Mouse (Mus musculus) heart, adult 9 months (tissue): Measurements from ENCODE around the gene Trim58.

Source experiments
- DNase-seq, 2 experiments: peaks; one replicate each; pipeline ENCODE4 v3.0.0; 2022; ENCODE audit warnings: low spot score in 2 of 2

Trim58 gene

DNA sequence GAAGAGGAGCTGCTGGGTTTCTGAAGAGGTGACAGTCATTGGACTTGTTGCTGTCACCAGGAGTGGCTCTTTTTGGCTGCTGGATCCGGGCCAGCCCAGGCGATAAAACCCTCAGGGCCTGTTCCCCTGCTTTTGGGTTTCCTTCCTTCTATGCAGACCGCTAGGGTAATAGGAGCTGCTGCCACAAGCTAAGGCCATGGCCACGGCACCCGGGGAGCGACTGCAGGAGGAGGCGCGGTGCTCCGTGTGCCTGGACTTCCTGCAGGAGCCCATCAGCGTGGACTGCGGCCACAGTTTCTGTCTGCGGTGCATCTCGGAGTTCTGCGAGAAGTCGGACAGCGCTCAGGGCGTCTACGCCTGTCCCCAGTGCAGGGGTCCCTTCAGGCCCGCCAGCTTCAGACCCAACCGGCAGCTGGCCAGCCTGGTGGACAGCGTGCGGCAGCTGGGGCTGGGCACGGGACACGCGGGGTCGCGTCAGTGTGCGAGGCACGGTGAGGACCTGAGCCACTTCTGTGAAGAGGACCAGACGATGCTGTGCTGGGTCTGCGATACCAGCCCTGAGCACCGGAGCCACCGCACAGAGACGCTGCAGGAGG lies at the start of gene Trim58:
Trim58 (plus strand) TSS at position 194 of the 596 bp plus-strand sequence.
- no peak for DNase-seq

DNA sequence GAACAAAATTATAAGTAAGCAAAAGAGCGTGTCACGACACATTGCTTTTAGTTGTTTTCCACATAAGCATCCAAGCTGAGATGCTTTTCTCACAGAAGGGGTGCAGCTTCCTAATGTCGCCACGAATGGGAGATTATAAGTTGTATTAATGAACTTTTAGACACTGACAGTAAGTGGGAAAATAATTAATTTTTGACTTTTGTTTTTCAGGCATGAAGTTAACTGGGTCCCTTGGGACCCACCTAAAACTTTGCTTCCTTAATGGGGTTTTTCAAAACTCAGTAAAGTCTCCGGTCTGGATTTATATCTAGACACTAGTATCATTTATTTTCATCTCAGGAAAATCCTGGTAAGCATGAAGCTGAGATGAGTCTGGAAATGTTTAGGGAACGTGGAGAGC lies 45.5 kb upstream of the Trim58 start, which contains the start of gene Olfr324:
Olfr324 (plus strand) TSS at position 301 of the 400 bp plus-strand sequence.
- no peak for DNase-seq

DNA sequence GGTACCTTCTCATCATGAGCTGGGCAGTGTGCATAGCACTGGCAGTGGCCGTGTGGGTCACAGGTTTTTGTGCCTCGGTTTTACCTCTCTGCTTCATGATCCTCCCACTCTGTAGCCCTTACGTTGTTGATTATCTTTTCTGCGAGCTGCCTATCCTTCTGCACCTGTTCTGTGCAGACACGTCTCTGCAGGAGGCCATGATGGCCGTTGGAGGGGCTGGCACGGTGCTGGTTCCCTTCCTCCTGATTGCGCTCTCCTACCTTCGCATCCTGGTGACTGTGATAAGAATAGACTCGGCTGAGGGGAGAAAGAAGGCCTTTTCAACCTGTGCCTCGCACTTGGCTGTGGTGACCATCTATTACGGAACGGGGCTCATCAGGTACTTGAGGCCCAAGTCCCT lies 42.4 kb upstream of the Trim58 start:
- no peak for DNase-seq

DNA sequence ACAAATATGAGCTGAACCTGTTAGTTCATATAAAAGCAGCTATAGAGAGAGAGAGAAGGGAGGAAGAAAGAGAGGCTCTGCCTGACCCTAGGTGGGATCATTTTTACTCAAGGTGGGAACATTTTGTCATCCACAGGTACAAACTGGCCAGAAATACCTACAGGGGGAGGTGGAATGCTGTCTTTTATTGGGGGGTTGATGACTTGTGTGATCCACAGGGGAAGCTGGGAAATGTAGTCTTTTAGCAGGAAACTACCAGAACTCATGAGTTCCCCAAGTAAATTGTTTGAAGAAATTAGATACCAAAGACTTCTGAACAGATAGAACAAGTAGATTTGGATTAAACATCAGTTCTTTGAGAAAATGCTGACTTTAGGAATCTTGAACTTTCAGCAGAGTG lies 38.2 kb upstream of the Trim58 start:
- DNase-seq, result no peak

DNA sequence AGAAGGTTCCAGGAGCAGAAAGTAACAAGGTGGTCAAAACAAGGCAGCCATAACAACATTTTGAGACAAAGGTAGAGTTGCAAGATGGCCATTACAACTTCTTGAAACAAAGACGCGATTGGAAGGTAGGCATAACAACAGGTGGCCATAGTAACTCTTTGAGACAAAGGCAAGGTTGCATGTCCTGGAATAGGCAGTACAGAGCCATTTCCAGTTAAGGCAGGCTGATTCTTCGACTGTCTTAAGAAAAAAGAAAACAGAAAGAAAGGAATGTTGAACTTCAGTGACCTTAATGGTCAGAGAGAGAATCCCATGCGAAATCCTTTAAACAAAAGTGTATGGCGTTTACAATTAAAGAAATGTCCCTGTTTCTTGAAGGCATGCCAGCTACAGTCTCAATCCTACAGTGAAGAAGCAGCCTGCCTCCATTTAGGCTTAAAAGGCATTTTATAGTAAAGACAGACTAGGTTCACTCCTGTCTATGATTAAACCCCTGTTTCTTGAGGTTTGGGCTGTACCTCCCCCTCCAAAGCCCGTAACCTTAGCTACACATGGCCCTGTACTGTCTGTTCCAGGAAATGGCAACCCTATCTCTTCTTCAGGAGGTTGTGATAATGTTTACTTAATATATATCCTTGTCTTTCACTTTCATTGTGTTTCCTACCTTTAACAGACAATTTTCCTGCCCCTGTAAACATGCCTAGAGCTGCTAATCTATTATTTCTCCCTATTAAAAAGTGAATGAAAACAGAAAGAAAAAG lies 37.3 kb upstream of the Trim58 start:
- DNase-seq, result no peak

DNA sequence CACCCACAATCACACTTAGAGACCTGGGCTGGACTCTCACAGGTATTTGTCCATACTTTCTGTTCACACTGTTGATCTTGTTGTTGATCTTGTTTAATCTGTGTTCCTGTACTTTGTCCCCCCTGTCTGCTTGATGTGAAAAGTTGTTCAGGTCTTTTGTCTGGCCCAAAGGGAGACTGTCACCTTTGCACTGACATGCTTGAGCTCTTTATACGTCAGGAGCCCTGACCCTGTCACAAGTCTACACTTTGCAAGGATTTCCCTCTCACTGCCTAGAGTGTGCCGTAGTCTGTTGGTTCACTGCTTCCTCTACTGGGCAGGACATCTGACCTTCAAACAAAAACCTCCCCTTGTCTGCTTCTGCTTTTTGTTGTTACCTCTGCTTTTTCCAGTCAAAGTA lies 35.6 kb upstream of the Trim58 start:
- no peak for DNase-seq

DNA sequence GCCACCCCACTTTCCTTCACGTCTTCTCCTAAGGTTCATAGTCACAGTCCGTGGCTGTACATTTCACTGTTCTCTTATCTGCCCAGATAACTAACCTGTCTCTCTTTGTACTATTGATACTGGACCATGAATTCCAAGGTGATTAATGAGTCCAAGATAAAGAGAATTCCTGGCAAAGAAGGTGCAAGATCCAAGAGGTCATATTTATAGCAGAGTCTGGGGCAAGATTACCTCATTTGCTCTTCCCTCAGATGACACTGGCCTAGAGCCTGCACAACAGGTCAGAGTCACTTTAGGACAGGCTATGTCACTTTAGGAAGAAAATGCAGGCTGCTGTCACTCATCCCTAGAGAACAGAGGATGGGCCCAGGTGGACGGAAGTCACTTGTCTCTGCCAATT lies 35.0 kb upstream of the Trim58 start:
- DNase-seq, result peak; percentile 6 to 27

DNA sequence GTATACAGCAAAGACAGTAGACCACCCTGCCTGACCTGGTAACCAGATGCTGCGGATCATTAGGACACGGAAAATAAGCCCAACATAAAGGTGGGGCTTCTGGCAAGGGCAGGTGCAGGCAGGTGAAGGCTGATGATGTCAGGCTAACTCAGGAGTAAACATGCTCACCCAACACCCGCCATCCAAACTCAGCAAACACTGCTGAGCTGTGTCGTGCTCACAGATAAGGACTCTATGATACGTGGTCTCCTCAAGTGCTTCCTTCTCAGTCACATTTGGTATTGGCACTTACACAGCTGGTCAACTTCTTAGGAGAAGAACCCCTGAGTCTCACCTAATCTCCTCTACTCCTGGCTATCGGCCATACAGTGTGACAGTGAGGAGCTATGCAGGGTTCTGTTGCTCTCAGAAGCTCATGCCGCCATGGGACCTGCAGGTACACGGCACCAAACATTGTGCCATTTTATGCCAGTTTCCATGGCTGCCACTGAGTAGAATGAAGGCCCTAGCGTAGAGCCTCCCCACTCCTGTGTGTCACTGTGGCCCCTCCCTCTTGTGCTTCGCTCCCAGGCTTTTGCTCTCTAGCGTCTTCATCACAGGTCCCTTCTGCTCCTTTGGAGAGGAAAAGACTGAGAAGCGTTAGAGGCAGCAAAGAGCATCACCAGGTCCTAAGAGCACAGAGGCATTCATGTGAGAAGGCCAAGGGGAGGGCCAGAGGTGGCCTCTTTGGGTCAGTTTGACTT lies 33.9 kb upstream of the Trim58 start:
- no peak for DNase-seq

DNA sequence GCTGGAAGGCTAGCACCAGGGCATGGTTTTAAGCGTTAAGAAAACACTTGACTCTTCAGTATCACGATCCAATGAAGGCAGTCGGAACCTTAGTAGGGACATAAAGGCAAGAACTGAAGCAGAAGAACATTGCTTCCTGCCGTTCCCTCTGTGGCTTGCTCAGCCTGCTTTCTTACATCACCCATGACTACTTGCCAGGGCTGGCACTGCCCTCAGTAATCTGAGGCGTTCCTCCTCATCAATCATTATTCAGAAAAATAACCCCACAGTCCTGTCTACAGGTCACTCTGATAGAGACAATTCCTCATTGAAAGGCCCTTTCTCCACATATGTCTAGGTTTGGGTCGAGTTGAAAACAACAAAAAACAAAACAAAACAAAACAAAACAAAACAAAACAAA lies 33.2 kb upstream of the Trim58 start:
- no peak for DNase-seq

DNA sequence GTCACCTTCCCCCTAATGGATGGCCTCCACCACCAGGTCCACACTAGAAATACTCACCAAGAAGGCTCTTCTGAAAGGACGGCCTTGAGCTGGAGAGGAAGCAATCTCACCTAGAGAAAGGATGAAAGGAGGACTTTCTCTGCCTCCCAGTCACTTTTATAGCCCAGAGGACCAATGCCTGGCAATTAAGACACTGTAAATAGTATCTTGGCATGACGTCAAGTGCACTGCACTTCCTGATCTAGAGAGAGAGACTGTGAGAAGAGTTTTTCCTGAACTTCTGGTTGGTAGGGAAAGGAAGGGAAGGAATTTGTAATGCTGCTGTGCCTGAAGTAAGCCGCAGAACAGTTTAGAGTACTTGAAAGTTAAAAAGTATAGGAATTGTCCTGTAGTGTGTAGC lies 26.9 kb upstream of the Trim58 start:
- DNase-seq, result no peak

DNA sequence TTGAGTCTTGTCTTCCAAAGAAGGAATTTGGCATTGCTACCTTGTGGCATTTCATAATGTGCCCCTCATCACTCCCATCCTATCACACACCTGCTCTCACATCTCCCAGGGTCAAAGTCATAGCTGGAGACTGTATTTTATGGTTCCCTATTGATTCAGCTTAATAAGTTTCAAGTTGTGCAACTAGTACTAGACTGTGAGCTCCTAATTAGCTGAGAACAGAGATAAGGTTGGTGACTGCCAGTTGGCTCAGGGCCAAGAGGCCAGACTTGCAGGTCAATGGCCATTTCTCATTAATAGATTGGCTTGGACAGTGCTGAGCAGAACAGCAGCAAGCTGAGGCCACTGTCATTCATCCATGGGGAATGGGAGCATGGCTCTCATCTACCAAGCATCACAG lies 25.7 kb upstream of the Trim58 start:
- no peak for DNase-seq

DNA sequence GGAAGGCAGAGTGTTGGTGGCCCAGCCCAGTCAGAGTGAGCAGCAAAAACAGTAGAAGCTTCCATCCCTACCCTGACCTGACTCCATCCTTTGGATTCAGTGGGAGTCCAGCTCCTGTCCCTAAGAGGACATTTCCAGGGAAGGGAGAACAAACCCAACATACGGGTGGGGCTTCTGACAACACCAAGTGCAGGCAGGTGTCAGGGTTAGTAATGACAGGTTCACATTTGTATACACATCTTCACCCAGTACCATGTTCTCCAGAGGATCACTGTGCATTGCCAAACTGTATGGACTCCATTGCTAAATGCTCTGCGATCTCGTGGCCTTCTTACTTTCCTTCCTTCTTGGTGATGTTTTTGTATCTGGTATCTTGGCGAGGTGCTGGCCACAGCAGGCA lies 24.3 kb upstream of the Trim58 start, which contains the start of gene 2210407C18Rik:
2210407C18Rik (minus strand) TSS at position 101 of the 400 bp plus-strand sequence.
- DNase-seq, result no peak

DNA sequence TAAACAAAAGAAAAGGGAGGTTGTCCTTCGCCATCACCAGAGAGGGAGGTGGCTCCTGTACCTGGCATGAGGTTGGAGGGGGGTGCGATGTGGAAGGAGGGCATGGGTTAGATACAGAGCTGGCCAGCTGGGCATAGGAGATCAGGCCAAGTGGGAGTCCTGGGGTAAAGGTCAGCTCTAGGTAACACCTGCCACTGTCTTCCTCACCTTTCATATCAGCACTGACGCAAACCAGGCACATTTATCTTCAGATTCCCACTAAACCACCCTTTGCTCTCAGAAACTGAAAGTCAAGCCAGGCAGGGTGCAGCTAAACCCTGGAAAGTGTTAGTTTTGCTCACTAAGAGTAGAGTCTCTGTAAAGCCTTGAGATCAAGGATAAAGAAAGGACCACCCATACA lies 21.9 kb upstream of the Trim58 start:
- DNase-seq, result peak in 1 of 2 experiments; percentile 16

DNA sequence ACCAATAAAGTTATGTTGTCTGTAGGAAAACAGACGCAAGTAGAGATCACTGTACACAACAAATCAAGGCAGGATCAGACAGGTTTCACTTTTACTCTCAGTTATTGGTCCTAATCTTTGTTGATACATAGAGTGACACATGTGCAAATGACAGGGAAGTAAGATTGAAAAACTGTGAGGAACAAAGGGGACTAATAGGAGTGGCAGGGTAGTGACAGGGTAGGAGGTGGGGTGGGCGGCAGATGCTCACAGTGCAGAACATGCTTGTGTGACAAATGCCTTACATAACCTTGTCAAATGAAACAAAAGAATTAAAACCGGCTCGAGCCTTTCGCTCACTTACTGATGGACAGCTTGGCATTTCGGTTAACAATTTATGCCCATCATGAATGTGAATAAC lies 21.5 kb upstream of the Trim58 start:
- no peak for DNase-seq

DNA sequence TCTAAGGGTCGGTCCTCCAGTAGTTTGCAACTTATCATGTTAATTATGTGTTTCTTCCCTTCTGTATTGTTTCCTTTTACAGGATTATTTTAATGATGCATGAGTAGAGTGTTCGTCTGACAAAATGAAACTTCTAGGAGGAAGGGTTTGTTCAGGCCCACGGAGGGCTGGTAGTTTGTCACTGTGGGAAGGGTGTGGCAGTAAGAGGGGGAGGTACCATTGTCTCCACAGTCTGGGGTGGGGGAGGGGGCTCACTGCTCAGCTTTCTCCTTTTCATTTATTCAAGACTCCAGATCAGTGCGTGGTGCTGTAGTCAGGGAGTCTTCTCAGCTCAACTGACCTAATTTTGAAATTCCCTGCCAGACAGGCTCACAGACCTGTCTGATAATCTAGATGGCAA lies 14.1 kb upstream of the Trim58 start:
- DNase-seq, result no peak

DNA sequence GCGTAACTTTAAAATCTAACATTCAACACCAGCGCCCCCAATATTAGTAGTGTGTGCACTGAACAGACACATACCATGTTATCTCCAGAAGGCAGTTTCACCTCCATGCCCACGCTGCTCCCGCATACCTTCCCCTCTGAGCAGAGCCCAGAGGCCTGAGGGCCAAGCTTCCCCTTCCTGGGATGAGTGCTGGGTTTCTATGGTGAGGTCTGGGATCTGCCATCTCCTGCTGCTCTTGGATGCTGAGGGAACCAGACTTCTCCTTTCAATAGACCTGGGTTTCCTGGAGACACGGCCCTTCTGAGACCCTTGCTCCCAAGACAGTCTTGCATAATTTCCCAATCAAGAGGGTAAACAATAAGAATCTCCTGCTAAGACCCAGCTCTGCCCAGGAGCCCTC lies 9.9 kb upstream of the Trim58 start, which contains the start of gene Olfr323:
Olfr323 (minus strand) TSS at position 101 of the 400 bp plus-strand sequence.
- DNase-seq, result no peak

DNA sequence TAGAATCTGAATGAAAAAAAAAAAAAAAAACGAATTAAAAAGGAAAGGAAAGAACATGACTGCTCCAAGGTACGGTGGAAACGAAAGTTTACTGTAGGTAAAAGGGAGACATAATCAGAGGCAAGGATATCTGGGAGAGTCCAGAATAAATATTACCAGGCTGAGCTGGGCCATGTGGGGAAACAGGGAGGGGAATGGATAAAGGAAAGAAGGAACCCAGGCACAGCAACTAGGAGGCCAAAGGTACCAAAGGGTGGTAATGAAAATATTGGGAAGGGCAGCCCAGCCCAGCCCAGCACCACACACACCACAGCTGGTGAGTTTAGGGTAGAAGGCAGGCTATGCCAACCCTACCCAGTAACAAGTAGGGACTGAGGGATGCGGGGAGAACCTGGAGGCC lies 5.4 kb upstream of the Trim58 start:
- no peak for DNase-seq

DNA sequence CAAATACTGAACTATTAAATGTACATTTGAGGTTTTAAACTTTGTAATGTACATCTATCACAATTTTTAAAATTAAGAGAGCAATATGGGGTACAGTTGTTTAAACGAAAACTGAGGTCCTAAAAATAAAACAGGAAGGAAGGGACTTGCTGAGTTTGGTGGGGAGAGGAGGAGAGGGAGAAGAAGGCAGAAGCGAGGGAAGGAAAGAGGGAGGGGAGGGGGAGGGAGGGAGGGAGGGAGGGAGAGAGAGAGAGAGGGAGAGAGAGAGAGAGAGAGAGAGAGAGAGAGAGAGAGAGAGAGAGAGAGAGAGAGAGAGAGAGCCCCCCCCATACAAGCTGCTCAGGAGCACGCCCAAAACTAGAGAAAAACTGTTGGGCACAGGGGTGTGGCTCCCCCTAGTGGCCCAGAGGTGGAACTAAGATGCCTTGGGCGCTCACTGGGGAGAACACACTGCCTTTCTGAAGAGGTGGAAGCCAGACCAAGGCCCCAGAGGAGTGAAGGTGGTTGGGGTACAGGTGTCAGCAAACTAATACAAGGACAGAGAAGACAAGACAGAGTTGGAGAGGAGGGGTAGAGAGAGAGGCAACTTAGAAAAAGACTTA lies 3.8 kb upstream of the Trim58 start:
- DNase-seq, result peak in 1 of 2 experiments; percentile 35

DNA sequence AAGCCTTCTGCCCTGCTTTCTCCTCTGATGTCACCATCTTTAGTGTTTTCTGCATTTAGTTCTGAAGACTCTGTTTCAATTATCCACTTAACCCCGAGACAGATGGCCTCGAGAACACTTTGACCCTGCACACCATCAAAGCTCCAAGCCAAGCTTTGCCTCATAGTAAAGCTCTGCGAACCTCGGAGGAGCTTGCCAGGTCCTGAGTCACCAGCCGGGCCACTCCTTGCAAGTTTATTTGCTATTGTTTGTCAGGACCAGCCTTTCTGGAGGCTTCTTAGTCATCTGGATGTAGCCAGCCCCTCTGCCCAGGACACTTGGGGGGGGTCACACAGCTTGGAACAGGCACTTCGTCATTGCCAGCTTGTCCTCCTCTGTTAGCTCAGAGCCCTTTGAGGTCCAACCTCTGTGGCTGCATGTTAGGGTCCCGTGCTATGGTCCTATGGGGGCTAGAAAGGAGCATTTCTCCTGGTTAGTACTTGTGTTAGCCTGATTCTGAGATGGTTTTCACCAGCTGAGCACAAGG lies 2.0 kb upstream of the Trim58 start:
- DNase-seq, result peak in 1 of 2 experiments; percentile 7

DNA sequence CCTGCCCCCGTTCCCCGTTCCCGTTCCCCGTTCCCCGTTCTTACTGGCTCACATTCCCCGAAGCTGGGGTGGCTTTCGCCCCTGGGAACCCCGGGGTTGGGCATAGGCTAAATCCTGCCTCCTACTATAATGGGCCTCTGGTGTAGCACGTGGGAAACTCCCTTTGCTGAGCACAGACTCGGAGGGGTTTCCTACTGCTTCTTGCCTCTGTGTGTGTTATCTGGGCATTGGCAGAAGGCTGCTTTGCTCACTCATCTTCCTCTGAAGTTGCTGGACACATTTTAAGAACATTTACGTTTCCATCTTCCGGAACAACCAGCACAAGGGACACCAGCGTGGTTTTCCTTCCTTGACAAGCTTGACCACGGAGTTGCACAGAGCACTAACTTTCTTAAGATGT lies 792 bp downstream of the Trim58 start:
- no peak for DNase-seq

DNA sequence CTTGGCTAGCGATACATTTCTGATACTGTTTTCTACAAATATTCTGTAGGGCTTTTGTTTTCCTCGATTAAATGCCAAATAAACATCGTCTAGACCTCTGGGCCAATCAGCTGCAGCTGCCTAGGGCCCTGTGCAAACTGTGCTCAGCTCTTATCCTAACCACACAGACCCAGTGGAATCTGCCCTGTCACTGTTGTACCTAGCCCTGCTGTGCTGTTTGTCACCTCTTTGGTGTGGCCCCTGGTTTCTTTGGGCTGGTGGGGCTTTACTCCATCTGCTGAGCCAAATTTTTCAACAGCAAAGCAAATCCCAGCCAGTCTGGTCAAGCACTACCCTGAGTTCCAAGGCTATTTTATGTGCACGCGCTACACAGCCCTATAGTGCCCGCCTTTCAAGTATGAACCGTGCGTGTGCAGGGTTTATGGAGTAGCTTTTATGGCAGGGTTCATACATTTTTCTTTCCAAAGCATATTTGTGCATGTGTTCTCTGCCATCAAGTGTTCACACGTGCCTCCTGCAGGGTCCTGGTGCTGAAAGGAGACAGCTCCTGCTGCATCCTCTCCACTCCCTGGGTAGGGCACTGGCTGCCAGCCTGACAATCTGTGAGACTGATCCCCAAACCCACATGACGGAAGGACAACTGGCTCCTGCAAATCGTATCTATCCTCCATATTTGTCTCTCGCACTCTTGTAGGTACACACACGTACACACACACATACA lies 1.5 kb downstream of the Trim58 start:
- no peak for DNase-seq
